Mouse (Mus musculus) left cerebral cortex, postnatal 36 days (tissue): Measurements from ENCODE around the gene Nutf2-ps1. TPM values are rescaled to one million over a fixed set of nuclear protein-coding genes. Genes with fewer than 3 reads are reported as not detected.

Experiments
- DNase-seq, 2 experiments: peaks; one replicate each; pipeline ENCODE4 v3.0.0; 2021 to 2022; ENCODE audit warnings: low spot score in 2 of 2, mixed read lengths in 1 of 2
- intact Hi-C: fragments of 180-260 bp; cut with DNase I; formaldehyde crosslinking; loops from one replicate; pipeline ENCODE4 v1.15.1; 2025
- total RNA-seq, 2 experiments: library from RNA; stranded (reverse); gene quantifications; 2 replicates each; pipeline ENCODE4 v1.2.3; 2021

The Nutf2-ps1 gene
- total RNA-seq, 2 experiments from 2014 or later, result 38.8 to 46.6 TPM

DNA sequence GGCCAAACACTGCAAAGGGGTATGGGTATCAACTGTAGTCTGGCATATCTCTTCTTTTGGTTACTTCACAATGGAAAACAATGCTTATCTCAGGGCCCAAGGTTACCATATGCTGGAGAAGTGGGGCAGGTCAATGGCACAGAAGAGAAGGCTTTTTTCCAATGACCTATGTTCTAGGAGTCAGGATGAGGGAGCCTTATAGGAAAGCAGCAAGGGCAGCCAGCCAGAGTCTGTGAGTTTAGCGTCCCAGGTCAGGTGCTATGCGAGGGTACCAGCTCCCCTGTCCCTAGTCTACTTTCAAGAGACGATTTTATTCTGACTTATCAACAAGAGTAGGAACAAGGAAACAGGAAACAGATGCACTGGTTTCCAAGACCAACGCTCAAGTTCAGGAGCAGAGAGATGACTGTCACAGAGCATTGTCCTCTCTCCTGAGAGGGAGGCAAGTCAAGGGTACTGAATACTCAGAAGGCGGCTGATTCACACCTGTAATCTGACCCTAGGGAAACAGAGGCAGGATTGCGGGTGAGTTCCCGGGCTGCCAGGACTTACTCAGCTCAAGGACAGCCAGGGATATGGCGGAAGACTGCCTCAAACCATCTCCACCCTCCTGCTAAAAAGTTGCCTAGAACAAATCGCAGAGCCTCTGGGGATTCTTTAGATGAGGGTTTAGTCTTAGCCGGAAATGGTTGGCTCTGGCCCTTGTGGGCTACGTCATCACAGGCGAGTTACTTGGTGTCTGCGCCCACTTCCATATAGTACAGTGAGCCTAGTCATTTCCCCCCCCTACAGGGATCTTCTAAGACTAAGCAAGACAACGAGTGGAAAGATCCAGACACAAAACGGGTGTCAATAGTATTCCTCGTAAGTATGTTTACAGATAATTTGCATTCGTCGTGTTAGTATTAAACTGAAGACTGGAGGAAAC is 17.1 kb downstream of the Nutf2-ps1 start:
- no peak for DNase-seq
- intact Hi-C loops, result no loop called here

DNA sequence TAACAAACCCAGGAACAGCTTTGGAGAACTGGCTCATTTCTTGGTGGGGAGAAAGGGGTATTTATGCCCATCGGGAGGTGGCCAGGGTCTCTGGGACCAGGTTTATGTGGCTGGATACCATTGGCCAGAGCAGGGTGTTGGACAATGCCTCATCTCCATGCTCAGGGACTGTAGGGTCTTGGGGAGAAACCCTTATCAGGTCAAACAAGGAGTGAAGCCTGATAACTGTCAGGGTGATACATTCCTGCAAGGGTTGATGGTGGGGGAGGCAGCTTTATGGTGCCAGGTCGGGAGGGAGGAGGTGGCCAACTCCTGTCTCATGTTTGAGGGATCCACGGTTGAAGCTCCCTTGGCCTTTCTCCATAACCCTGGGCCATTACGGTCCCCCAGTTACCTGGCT is 17.8 kb downstream of the Nutf2-ps1 start:
- intact Hi-C loops, result no loop called here
- no peak for DNase-seq

GRCm38 (mm10) chr19:53568553-53568952 is 20.3 kb downstream of the Nutf2-ps1 start:
- intact Hi-C loops, result no loop called here
- no peak for DNase-seq

GRCm38 (mm10) chr19:53567864-53568263 is 21.0 kb downstream of the Nutf2-ps1 start:
- no peak for DNase-seq
- intact Hi-C loops, result no loop called here

GRCm38 (mm10) chr19:53565565-53566277 is 23.1 kb downstream of the Nutf2-ps1 start:
- DNase-seq, result no peak
- intact Hi-C loops, result no loop called here

- intact Hi-C loops, result no loop called here
- no peak for DNase-seq
These were observed 24.7 kb downstream of the Nutf2-ps1 start for GRCm38 (mm10) chr19:53564174-53564573.

DNA sequence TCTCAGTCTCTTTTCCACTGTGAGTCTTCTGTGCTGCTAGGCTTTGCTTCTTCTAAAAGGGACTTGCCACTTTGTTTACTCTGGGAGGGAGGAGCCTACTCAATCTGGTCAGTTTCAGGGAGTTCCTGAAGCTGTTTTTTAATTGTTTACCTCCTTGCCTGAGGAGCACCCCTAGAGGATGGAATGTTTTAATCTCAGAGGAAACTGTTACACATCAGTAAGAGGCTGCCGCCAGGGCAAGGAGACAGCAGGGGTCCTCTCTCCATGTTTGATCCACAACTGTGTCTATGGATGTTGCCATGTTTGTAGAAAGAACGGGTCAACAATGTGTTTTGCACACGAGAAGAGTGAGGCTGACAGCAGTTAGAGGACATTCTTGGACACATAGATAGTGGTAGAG is 28.4 kb downstream of the Nutf2-ps1 start:
- no peak for DNase-seq
- intact Hi-C loops, result no loop called here

- intact Hi-C loops, result no loop called here
- DNase-seq, result no peak
These were observed 31.5 kb downstream of the Nutf2-ps1 start for GRCm38 (mm10) chr19:53557267-53557936.

GRCm38 (mm10) chr19:53556841-53557240 is 32.0 kb downstream of the Nutf2-ps1 start:
- DNase-seq, result no peak
- intact Hi-C loops, result no loop called here

DNA sequence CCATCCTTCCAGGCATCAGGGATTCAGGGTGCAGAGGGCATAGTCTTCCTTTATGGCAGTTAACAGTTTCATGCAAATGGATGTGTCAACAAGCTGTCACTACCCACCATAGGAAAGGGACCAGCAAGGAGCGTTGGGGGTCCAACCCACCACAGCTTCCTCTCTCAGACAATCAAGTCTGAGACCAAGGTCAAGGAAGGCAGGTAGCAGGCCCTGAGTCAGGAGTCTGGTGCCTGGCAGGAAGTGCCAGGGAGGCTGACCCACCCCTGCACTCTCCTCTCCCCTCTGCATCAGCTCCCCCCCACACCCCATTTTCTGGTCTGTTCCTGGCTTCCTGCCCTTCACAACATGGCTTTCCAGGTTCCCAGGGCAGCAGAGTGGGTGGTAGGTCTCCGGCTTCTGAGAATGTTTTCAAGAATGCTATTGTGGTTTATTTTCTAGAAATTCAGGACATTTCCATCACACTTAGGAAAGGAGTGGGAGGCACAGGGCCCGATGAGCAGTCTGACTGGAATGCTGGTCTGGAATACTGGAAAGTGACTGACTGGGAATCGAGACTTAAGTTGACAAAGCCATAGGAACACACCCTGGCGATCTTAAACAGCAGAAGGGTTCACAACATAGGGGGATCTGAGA is 33.8 kb downstream of the Nutf2-ps1 start:
- intact Hi-C loops, result no loop called here
- no peak for DNase-seq

- no peak for DNase-seq
- intact Hi-C loops, result no loop called here
These were observed 34.5 kb downstream of the Nutf2-ps1 start for GRCm38 (mm10) chr19:53554402-53554801.

DNA sequence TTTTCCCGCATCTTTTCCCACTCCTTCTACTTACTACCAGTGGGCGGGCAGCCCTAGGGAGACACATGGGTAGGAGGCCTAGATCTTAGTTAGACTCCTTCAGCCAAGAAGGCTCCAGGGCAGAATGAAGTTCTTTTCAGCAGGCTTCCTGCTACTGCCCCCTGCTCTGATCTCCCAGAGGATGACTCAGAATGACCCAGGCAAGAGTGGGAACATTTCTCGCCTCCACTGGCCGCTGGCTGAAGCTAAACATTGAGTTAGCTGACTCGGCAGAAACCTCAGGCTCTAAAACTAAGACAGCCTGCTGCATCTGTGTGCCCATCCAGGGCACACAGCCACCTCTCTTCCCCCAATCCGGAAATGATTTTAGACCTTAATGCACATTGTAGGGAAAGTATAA is 36.1 kb downstream of the Nutf2-ps1 start:
- intact Hi-C loops, result no loop called here
- no peak for DNase-seq

DNA sequence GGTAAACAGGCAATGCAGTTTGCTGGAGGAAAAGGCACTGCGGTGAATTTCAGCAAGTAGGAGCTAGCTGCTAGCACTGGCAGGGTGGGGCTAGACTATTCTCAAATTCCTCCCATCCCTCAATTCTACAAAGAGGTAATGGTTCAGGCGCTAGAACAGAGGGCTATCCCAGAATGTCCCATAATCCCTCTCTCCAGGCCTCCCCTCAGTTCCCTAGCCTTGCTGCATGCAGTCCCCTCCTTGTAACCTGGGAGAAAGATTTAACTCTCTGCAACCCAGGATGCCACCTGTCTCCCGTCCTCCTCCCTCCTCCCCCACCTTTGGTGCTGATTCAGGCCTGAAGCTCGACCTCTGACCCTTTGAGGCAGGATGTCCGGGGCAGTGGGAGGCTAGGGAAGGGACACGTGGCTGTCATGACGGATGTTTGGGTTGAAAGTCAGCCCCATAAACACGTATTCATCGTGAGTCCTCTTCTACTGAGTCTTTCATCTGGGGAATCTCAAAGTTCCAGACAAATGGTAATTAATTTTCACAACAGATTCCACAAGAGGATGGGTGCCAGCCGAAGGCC is 36.6 kb downstream of the Nutf2-ps1 start:
- intact Hi-C loops, result no loop called here
- no peak for DNase-seq

DNA sequence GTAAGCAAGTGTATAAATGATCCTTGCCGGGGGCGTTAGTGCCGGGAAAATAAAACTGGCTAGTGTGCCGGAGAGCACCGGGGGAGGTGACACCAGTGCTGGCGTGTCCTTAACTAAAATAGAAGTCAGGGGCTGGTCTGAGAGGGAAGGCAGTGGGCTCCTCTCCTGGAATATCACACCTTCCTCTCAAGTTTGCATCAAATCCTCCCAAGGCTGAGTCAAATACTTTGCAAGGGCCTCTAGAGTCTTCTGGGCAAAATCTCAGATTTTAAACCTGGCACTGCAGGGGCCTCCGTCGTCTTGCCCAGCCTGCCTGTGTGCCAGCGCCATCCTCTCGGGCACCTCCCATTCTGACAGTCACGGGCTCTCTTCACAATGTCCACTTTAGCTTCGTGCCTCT is 37.9 kb downstream of the Nutf2-ps1 start:
- peak in 1 of 2 experiments; percentile 68 for DNase-seq
- intact Hi-C loops, result no loop called here

GRCm38 (mm10) chr19:53547597-53547996 is 41.3 kb downstream of the Nutf2-ps1 start:
- intact Hi-C loops, result no loop called here
- no peak for DNase-seq

- no peak for DNase-seq
- intact Hi-C loops, result no loop called here
These were observed 43.8 kb downstream of the Nutf2-ps1 start for GRCm38 (mm10) chr19:53544923-53545561.

GRCm38 (mm10) chr19:53543602-53544001 is 45.3 kb downstream of the Nutf2-ps1 start:
- intact Hi-C loops, result no loop called here
- no peak for DNase-seq

DNA sequence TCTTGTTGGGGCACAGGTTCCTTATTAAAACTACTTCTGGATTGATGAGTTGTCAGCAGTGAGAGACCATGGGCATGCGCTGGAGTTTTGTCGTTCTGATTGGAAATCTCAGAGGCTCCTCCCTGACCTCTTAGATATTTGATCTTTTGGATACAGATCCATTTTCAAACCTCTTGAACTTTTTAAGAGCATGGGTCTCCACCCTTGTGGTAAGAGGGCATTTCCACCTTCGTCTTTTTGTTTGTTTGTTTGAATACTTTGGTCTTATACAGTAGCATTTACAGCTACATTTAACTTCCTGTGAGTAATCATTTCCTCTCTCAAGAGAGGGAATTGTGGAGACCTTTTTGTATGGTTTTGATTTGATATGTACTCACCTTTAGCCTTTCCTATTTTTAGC is 49.6 kb downstream of the Nutf2-ps1 start:
- no peak for DNase-seq
- intact Hi-C loops, result no loop called here

DNA sequence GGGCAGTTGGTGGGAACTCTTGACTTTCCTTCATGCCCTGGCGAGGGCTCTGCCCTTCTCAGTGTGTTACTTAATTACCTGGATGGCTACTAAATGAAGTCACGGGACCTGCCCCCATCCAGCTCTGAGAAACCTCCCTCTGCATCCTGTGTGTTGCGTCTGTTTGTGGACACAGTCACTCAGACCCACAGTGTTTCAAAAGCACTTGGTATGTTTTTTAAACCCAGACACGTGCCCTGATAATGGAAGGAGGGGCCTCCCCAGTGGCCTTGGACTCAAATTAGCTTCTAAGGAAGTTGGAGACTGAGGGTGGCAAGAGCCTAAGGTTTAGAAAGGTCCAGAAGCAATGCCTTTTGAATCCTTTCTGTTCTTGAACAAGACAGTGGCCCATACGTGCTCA is 50.1 kb downstream of the Nutf2-ps1 start:
- DNase-seq, result no peak
- intact Hi-C loops, result no loop called here
